Mouse (Mus musculus) bone marrow, adult 2 months (tissue): ENCODE data around the gene Olfr1115. TPM values are rescaled to one million over a fixed set of nuclear protein-coding genes. Genes with fewer than 3 reads are reported as not detected.
"Not testable (repeated sequence)": the region's sequence is repeated elsewhere in the genome, so short reads cannot be mapped to it uniquely, and the experiment has no call there.

Source experiments
- H3K27ac ChIP-seq: fragments of 200-500 bp; 2 replicates; pipeline ENCODE4 v1.5.1; 2012; ENCODE audit warnings: low read depth, mild to moderate bottlenecking, control low read depth, inconsistent platforms, low read length; ENCODE audit not compliant: control insufficient read depth, poor library complexity, insufficient read depth
- H3K4me1 ChIP-seq: fragments of 200-500 bp; 2 replicates; pipeline ENCODE4 v1.6.1; 2011; ENCODE audit warnings: low read length; ENCODE audit not compliant: control insufficient read depth, insufficient read depth
- H3K4me3 ChIP-seq: fragments of 200-500 bp; replicated peaks from 2 replicates; pipeline ENCODE3; 2011; ENCODE audit warnings: mild to moderate bottlenecking, low read depth, low read length, control low read depth; ENCODE audit not compliant: control insufficient read depth
- CTCF ChIP-seq: fragments of 200-500 bp; IDR thresholded peaks from 2 replicates; pipeline ENCODE4 v1.5.1; 2011; ENCODE audit warnings: low read length, control low read depth; ENCODE audit not compliant: control insufficient read depth, insufficient read depth
- POLR2A ChIP-seq: fragments of 200-500 bp; IDR thresholded peaks from 2 replicates; pipeline ENCODE4 v1.6.1; 2011; ENCODE audit warnings: low read depth, mild to moderate bottlenecking, control low read depth, low read length, borderline replicate concordance; ENCODE audit not compliant: control insufficient read depth
- WGBS: fragments of 180-500 bp; shearing (Covaris S2); methylation state at CpG from one replicate; pipeline ENCODE4 v1.1.7; 2018; 5-methylcytosine and 5-hydroxymethylcytosine counted together
- polyA plus RNA-seq: library from polyadenylated mRNA; stranded (reverse); fragments of >200 nt; gene quantifications from 2 replicates; pipeline ENCODE4 v1.2.4, GENCODE M21; 2011; ENCODE audit warnings: low replicate concordance; ENCODE audit not compliant: missing spikeins, insufficient read depth, insufficient read length

Olfr1115 gene
- polyA plus RNA-seq: not detected in 2 replicates

GRCm38 (mm10) chr2:87247713-87248112 lies at the start of gene Olfr1115:
Olfr1115 (plus strand) TSS chr2:87248013.
- H3K4me3 ChIP-seq: no peak within 1 kb of the TSS
- 62% methylated on average over 2 of the region's 2 CpGs for WGBS

GRCm38 (mm10) chr2:87208670-87209069 lies 39.1 kb upstream of the Olfr1115 start, which contains the start of gene Olfr1113:
Olfr1113 (plus strand) TSS chr2:87208970.
- 73% methylated on average over 2 of the region's 2 CpGs for WGBS
- Histone ChIP-seq H3K27ac (no peak within 1 kb of the TSS), H3K4me1 (no peaks in the 10 kb centered on the region), H3K4me3 (no peak within 1 kb of the TSS)
- TF ChIP-seq CTCF (no peak), POLR2A (no peak)

More at GRCm38 (mm10) chr2:87247713-87248112, at the start of gene Olfr1115:
- no peak for TF ChIP-seq POLR2A
- no peak for TF ChIP-seq CTCF
- Histone ChIP-seq H3K4me1 (no peaks in the 10 kb centered on the region), H3K27ac (no peak within 1 kb of the TSS)

- Histone ChIP-seq H3K27ac (no peak within 1 kb of the TSS), H3K4me1 (no peaks in the 10 kb centered on the region), H3K4me3 (no peak within 1 kb of the TSS)
- no peak for TF ChIP-seq CTCF
- TF ChIP-seq POLR2A: no peak
- 64% methylated on average over 1 of the region's 1 CpGs for WGBS
Measured at GRCm38 (mm10) chr2:87267234-87267633, 19.4 kb downstream of the Olfr1115 start, which contains the start of gene Olfr1116. Olfr1116 (plus strand) TSS chr2:87267534.

GRCm38 (mm10) chr2:87293977-87294376 lies 46.2 kb downstream of the Olfr1115 start:
- H3K4me3 ChIP-seq, H3K4me1 ChIP-seq, H3K27ac ChIP-seq: not testable (repeated sequence)

Other genes with a start within 250 kb of the Olfr1115 start
- not detected in 2 replicates for gene Olfr1102, start 249.6 kb upstream of the Olfr1115 start, polyA plus RNA-seq
- gene Olfr1104, start 220.9 kb upstream of the Olfr1115 start, polyA plus RNA-seq: not detected in 2 replicates
- gene Olfr1105, start 211.5 kb upstream of the Olfr1115 start, polyA plus RNA-seq: not detected in 2 replicates
- gene Olfr1106, start 195.7 kb upstream of the Olfr1115 start, polyA plus RNA-seq: not detected in 2 replicates
- 0.36 TPM in 1 of 2 replicates, not detected in the other for gene Olfr1107, start 172.2 kb upstream of the Olfr1115 start, polyA plus RNA-seq
- 1.5 and 2.4 TPM in 2 replicates for gene Olfr1109, start 152.0 kb upstream of the Olfr1115 start, polyA plus RNA-seq
- not detected in 2 replicates for gene Olfr259, start 133.4 kb upstream of the Olfr1115 start, polyA plus RNA-seq
- not detected in 2 replicates for gene Olfr1110, start 107.7 kb upstream of the Olfr1115 start, polyA plus RNA-seq
- gene Olfr1111, start 95.4 kb upstream of the Olfr1115 start, polyA plus RNA-seq: not detected in 2 replicates
- 1.6 TPM in 1 of 2 replicates, not detected in the other for gene Olfr1112, start 60.2 kb upstream of the Olfr1115 start, polyA plus RNA-seq
- not detected in 2 replicates for gene Olfr1113, start 39.0 kb upstream of the Olfr1115 start, polyA plus RNA-seq
- 0.13 TPM in 1 of 2 replicates, not detected in the other for gene Olfr1116, start 19.5 kb downstream of the Olfr1115 start, polyA plus RNA-seq
- not detected in 2 replicates for gene Olfr1118, start 59.6 kb downstream of the Olfr1115 start, polyA plus RNA-seq
- gene Olfr1120, start 106.8 kb downstream of the Olfr1115 start, polyA plus RNA-seq: not detected in 2 replicates
- gene Olfr1121, start 121.9 kb downstream of the Olfr1115 start, polyA plus RNA-seq: not detected in 2 replicates
- gene Olfr1122, start 137.8 kb downstream of the Olfr1115 start, polyA plus RNA-seq: not detected in 2 replicates
- gene Olfr1123, start 168.6 kb downstream of the Olfr1115 start, polyA plus RNA-seq: not detected in 2 replicates
- gene Olfr1124, start 182.3 kb downstream of the Olfr1115 start, polyA plus RNA-seq: 0.79 and 1.2 TPM in 2 replicates
- not detected in 2 replicates for gene Olfr1126, start 205.9 kb downstream of the Olfr1115 start, polyA plus RNA-seq
- gene Pramel7, start 249.1 kb downstream of the Olfr1115 start, polyA plus RNA-seq: not detected in 2 replicates